Mouse (Mus musculus) neural tube, embryonic 12.5 days (tissue): Measurements from ENCODE around the gene Pum2. TPM values are rescaled to one million over a fixed set of nuclear protein-coding genes. Genes with fewer than 3 reads are reported as not detected.

Source experiments
- ATAC-seq: fragments of 200-750 bp; cut with Nextera tagmentation; 2 replicates; pipeline ENCODE4 v1.8.0; 2017; ENCODE audit warnings: low read depth, mild to moderate bottlenecking, moderate TSS enrichment, moderate library complexity; ENCODE audit not compliant: low FRiP score
- H3K27ac ChIP-seq: fragments of 300-500 bp; sonication (generic); 2 replicates; pipeline ENCODE4 v1.5.1; 2016
- H3K27me3 ChIP-seq: fragments of 300-500 bp; sonication (generic); replicated peaks from 2 replicates; pipeline ENCODE4 v1.6.1; 2016; ENCODE audit warnings: mild to moderate bottlenecking
- H3K36me3 ChIP-seq: fragments of 300-500 bp; sonication (generic); 2 replicates; pipeline ENCODE4 v1.6.1; 2016; ENCODE audit warnings: mild to moderate bottlenecking
- H3K4me1 ChIP-seq: fragments of 300-500 bp; sonication (generic); 2 replicates; pipeline ENCODE4 v1.6.1; 2016
- H3K4me2 ChIP-seq: fragments of 300-500 bp; sonication (generic); replicated peaks from 2 replicates; pipeline ENCODE4 v1.6.1; 2016; ENCODE audit warnings: mild to moderate bottlenecking
- H3K4me3 ChIP-seq: fragments of 300-500 bp; sonication (generic); 2 replicates; pipeline ENCODE4 v1.5.1; 2016
- H3K9ac ChIP-seq: fragments of 300-500 bp; sonication (generic); 2 replicates; pipeline ENCODE4 v1.6.1; 2016; ENCODE audit warnings: mild to moderate bottlenecking
- H3K9me3 ChIP-seq: fragments of 300-500 bp; sonication (generic); 2 replicates; pipeline ENCODE4 v1.6.1; 2016; ENCODE audit warnings: mild to moderate bottlenecking
- WGBS: fragments of 180-500 bp; shearing (Covaris S2); methylation state at CpG from one replicate; pipeline ENCODE4 v1.1.7; 2016; 5-methylcytosine and 5-hydroxymethylcytosine counted together
- polyA plus RNA-seq: library from polyadenylated mRNA; unstranded; fragments of >200 nt; fragmentation: Nextera tagmentation; extraction: Ambion mirVana; gene quantifications from 2 replicates; pipeline ENCODE4 v1.2.1, GENCODE M21; 2016

The Pum2 gene
- polyA plus RNA-seq, 1 experiment from 2014 or later: 55.5 TPM

GRCm38 (mm10) chr12:8770946-8771843 is 97.3 kb downstream of the Pum2 start, which contains the start of gene Sdc1:
Sdc1 (plus strand) TSS chr12:8771323.
- H3K27me3 ChIP-seq: no peaks in the 10 kb centered on the region
- ATAC-seq: peak; percentile 80
- WGBS: 1% methylated on average over 67 of the region's 67 CpGs
- H3K4me1 ChIP-seq: peaks cover 14% of the 10 kb centered on the region
- no peaks in the 10 kb centered on the region for H3K36me3 ChIP-seq
- no peaks in the 10 kb centered on the region for H3K9me3 ChIP-seq
- peak within 1 kb of the TSS; percentile 83 for H3K9ac ChIP-seq
- peak within 1 kb of the TSS; percentile 76 for H3K27ac ChIP-seq
- peak within 1 kb of the TSS; percentile 96 for H3K4me2 ChIP-seq
- peak within 1 kb of the TSS; percentile 81 for H3K4me3 ChIP-seq

GRCm38 (mm10) chr12:8771844-8772380 is 98.0 kb downstream of the Pum2 start:
- peak overlapping the region; percentile 81 for H3K4me3 ChIP-seq
- WGBS: under 1% methylated on average over 37 of the region's 37 CpGs
- H3K27ac ChIP-seq: 0 out of 2 replicates have a peak overlapping the region, but pooled peaks have one; percentile 76
- no peak for ATAC-seq
- no peaks in the 10 kb centered on the region for H3K36me3 ChIP-seq
- H3K4me1 ChIP-seq: peaks cover 14% of the 10 kb centered on the region
- H3K9ac ChIP-seq: peak overlapping the region; percentile 83
- H3K27me3 ChIP-seq: no peaks in the 10 kb centered on the region
- peak overlapping the region; percentile 96 for H3K4me2 ChIP-seq
- no peaks in the 10 kb centered on the region for H3K9me3 ChIP-seq

GRCm38 (mm10) chr12:8772451-8773143 is 98.7 kb downstream of the Pum2 start:
- under 1% methylated on average over 52 of the region's 55 CpGs for WGBS

GRCm38 (mm10) chr12:8773336-8773735 is 99.4 kb downstream of the Pum2 start:
- Histone ChIP-seq H3K4me1 (peaks cover 14% of the 10 kb centered on the region), H3K4me2 (peak overlapping the region; percentile 96), H3K27ac (no peak overlapping the region), H3K9me3 (no peaks in the 10 kb centered on the region), H3K9ac (peak overlapping the region; percentile 83; the same call in 1 of the 2 replicates), H3K36me3 (no peaks in the 10 kb centered on the region), H3K27me3 (no peaks in the 10 kb centered on the region), H3K4me3 (peak overlapping the region; percentile 81)
- WGBS: 28% methylated on average over 6 of the region's 6 CpGs
- no peak for ATAC-seq

More at GRCm38 (mm10) chr12:8772451-8773143, 98.7 kb downstream of the Pum2 start:
- ATAC-seq: peak; percentile 42
- Histone ChIP-seq H3K4me3 (peak overlapping the region; percentile 81), H3K4me1 (peaks cover 14% of the 10 kb centered on the region), H3K9ac (peak overlapping the region; percentile 83), H3K9me3 (no peaks in the 10 kb centered on the region), H3K27ac (no peak overlapping the region), H3K4me2 (peak overlapping the region; percentile 96), H3K36me3 (no peaks in the 10 kb centered on the region), H3K27me3 (no peaks in the 10 kb centered on the region)

GRCm38 (mm10) chr12:8774183-8774582 is 100.2 kb downstream of the Pum2 start:
- Histone ChIP-seq H3K9me3 (no peaks in the 10 kb centered on the region), H3K27me3 (no peaks in the 10 kb centered on the region), H3K4me3 (no peak overlapping the region), H3K9ac (no peak overlapping the region), H3K27ac (no peak overlapping the region), H3K4me2 (no peak overlapping the region; the same call in 1 of the 2 replicates), H3K4me1 (peaks cover 14% of the 10 kb centered on the region), H3K36me3 (no peaks in the 10 kb centered on the region)
- no peak for ATAC-seq

- Histone ChIP-seq H3K9ac (no peak overlapping the region), H3K4me1 (peaks cover 14% of the 10 kb centered on the region), H3K27ac (no peak overlapping the region), H3K9me3 (no peaks in the 10 kb centered on the region), H3K4me2 (no peak overlapping the region), H3K27me3 (no peaks in the 10 kb centered on the region), H3K36me3 (no peaks in the 10 kb centered on the region), H3K4me3 (no peak overlapping the region)
- 95% methylated on average over 7 of the region's 7 CpGs for WGBS
- no peak for ATAC-seq
Observed at GRCm38 (mm10) chr12:8776206-8776605, 102.3 kb downstream of the Pum2 start.

GRCm38 (mm10) chr12:8776741-8777140 is 102.8 kb downstream of the Pum2 start:
- Histone ChIP-seq H3K27me3 (no peaks in the 10 kb centered on the region), H3K36me3 (no peaks in the 10 kb centered on the region), H3K9me3 (no peaks in the 10 kb centered on the region), H3K9ac (no peak overlapping the region), H3K4me2 (no peak overlapping the region), H3K27ac (no peak overlapping the region), H3K4me1 (peaks cover 14% of the 10 kb centered on the region), H3K4me3 (no peak overlapping the region)
- no peak for ATAC-seq
- 91% methylated on average over 3 of the region's 3 CpGs for WGBS

- no peak overlapping the region for H3K9ac ChIP-seq
- no peak overlapping the region for H3K4me3 ChIP-seq
- H3K27me3 ChIP-seq: no peaks in the 10 kb centered on the region
- no peaks in the 10 kb centered on the region for H3K36me3 ChIP-seq
- H3K9me3 ChIP-seq: no peaks in the 10 kb centered on the region
- H3K4me2 ChIP-seq: no peak overlapping the region
- no peak overlapping the region for H3K27ac ChIP-seq
- WGBS: 92% methylated on average over 7 of the region's 7 CpGs
- no peak for ATAC-seq
- peaks cover 10% of the 10 kb centered on the region for H3K4me1 ChIP-seq
Observed at GRCm38 (mm10) chr12:8778106-8778505, 104.2 kb downstream of the Pum2 start.

- Histone ChIP-seq H3K4me3 (no peak overlapping the region), H3K36me3 (no peaks in the 10 kb centered on the region), H3K9me3 (no peaks in the 10 kb centered on the region), H3K27ac (no peak overlapping the region), H3K4me2 (no peak overlapping the region), H3K4me1 (peaks cover 3% of the 10 kb centered on the region), H3K9ac (no peak overlapping the region), H3K27me3 (no peaks in the 10 kb centered on the region)
- WGBS: 84% methylated on average over 4 of the region's 4 CpGs
- no peak for ATAC-seq
Observed at GRCm38 (mm10) chr12:8779851-8780250, 105.9 kb downstream of the Pum2 start.

- Histone ChIP-seq H3K9ac (no peak overlapping the region), H3K4me3 (no peak overlapping the region), H3K9me3 (no peaks in the 10 kb centered on the region), H3K27ac (no peak overlapping the region), H3K27me3 (no peaks in the 10 kb centered on the region), H3K4me2 (no peak overlapping the region), H3K36me3 (no peaks in the 10 kb centered on the region), H3K4me1 (peaks cover 3% of the 10 kb centered on the region)
- ATAC-seq: no peak
- 78% methylated on average over 7 of the region's 7 CpGs for WGBS
Observed at GRCm38 (mm10) chr12:8781121-8781520, 107.2 kb downstream of the Pum2 start.

GRCm38 (mm10) chr12:8781681-8782378 is 107.9 kb downstream of the Pum2 start:
- Histone ChIP-seq H3K4me3 (no peak overlapping the region), H3K27ac (no peak overlapping the region), H3K4me1 (peaks cover 3% of the 10 kb centered on the region), H3K36me3 (no peaks in the 10 kb centered on the region), H3K4me2 (no peak overlapping the region), H3K9me3 (no peaks in the 10 kb centered on the region), H3K9ac (no peak overlapping the region), H3K27me3 (no peaks in the 10 kb centered on the region)
- ATAC-seq: no peak
- 87% methylated on average over 9 of the region's 9 CpGs for WGBS

GRCm38 (mm10) chr12:8782565-8782964 is 108.6 kb downstream of the Pum2 start:
- H3K4me2 ChIP-seq: no peak overlapping the region
- H3K9ac ChIP-seq: no peak overlapping the region
- no peaks in the 10 kb centered on the region for H3K27me3 ChIP-seq
- no peaks in the 10 kb centered on the region for H3K36me3 ChIP-seq
- WGBS: 85% methylated on average over 3 of the region's 3 CpGs
- H3K4me3 ChIP-seq: no peak overlapping the region
- ATAC-seq: no peak
- peaks cover 3% of the 10 kb centered on the region for H3K4me1 ChIP-seq
- no peaks in the 10 kb centered on the region for H3K9me3 ChIP-seq
- H3K27ac ChIP-seq: no peak overlapping the region
